Mouse (Mus musculus) stomach, embryonic 14.5 days (tissue): ENCODE data around the gene Rasgef1b. TPM values are rescaled to one million over a fixed set of nuclear protein-coding genes. Genes with fewer than 3 reads are reported as not detected.

Experiments used
- ATAC-seq: fragments of 200-750 bp; cut with Nextera tagmentation; 2 replicates; pipeline ENCODE4 v1.8.0; 2017; ENCODE audit warnings: low read depth, moderate TSS enrichment; ENCODE audit not compliant: insufficient number of reproducible peaks, insufficient read depth, low FRiP score
- H3K27ac ChIP-seq: fragments of 300-500 bp; sonication (generic); 2 replicates; pipeline ENCODE4 v1.5.1; 2014; ENCODE audit warnings: mild to moderate bottlenecking, low read length, moderate library complexity, mixed read lengths
- H3K27me3 ChIP-seq: fragments of 300-500 bp; sonication (generic); 2 replicates; pipeline ENCODE4 v1.6.1; 2014; ENCODE audit warnings: low read length, control low read depth, mixed read lengths; ENCODE audit not compliant: control insufficient read depth, insufficient read depth
- H3K36me3 ChIP-seq: fragments of 300-500 bp; sonication (generic); 2 replicates; pipeline ENCODE4 v1.6.1; 2014; ENCODE audit warnings: mild to moderate bottlenecking, control low read depth, low read length, moderate library complexity, mixed read lengths; ENCODE audit not compliant: control insufficient read depth, insufficient read depth
- H3K4me1 ChIP-seq: fragments of 300-500 bp; sonication (generic); 2 replicates; pipeline ENCODE4 v1.6.1; 2014; ENCODE audit warnings: low read length, control low read depth, mixed read lengths; ENCODE audit not compliant: control insufficient read depth, insufficient read depth
- H3K4me2 ChIP-seq: fragments of 300-500 bp; sonication (generic); replicated peaks from 2 replicates; pipeline ENCODE4 v1.6.1; 2014; ENCODE audit warnings: low read depth, low read length, control low read depth
- H3K4me3 ChIP-seq: fragments of 300-500 bp; sonication (generic); 2 replicates; pipeline ENCODE4 v1.5.1; 2014; ENCODE audit warnings: low read depth, low read length, control low read depth
- H3K9ac ChIP-seq: fragments of 300-500 bp; sonication (generic); replicated peaks from 2 replicates; pipeline ENCODE4 v1.6.1; 2014; ENCODE audit warnings: low read depth, mild to moderate bottlenecking, control low read depth, low read length, moderate library complexity, mixed read lengths
- H3K9me3 ChIP-seq: fragments of 300-500 bp; sonication (generic); 2 replicates; pipeline ENCODE4 v1.6.1; 2016; ENCODE audit warnings: low read depth, low read length, control low read depth; ENCODE audit not compliant: control insufficient read depth
- WGBS: fragments of 180-500 bp; shearing (Covaris S2); extraction: QIAGEN DNeasy Blood & Tissue Kit; methylation state at CpG from one replicate; pipeline ENCODE4 v1.1.7; 2014; 5-methylcytosine and 5-hydroxymethylcytosine counted together
- polyA plus RNA-seq: library from polyadenylated mRNA; unstranded; fragments of >200 nt; fragmentation: Nextera tagmentation; extraction: Ambion mirVana; gene quantifications from 2 replicates; pipeline ENCODE4 v1.2.1, GENCODE M21; 2014

The Rasgef1b gene
- polyA plus RNA-seq, 1 experiment from 2014 or later, result 13.9 TPM

GRCm38 (mm10) chr5:99373570-99374151 lies 355.2 kb downstream of the Rasgef1b start:
- WGBS, result 52% methylated on average over 8 of the region's 8 CpGs
- Histone ChIP-seq H3K4me3 (no peak overlapping the region), H3K4me1 (no peaks in the 10 kb centered on the region), H3K4me2 (no peak overlapping the region), H3K27me3 (no peaks in the 10 kb centered on the region), H3K27ac (no peak overlapping the region), H3K9me3 (no peaks in the 10 kb centered on the region), H3K9ac (no peak overlapping the region), H3K36me3 (no peaks in the 10 kb centered on the region)
- no peak for ATAC-seq

- no peak overlapping the region for H3K4me2 ChIP-seq
- no peaks in the 10 kb centered on the region for H3K4me1 ChIP-seq
- no peak for ATAC-seq
- H3K36me3 ChIP-seq, result no peaks in the 10 kb centered on the region
- no peak overlapping the region for H3K4me3 ChIP-seq
- WGBS, result 31% methylated on average over 5 of the region's 5 CpGs
- H3K27me3 ChIP-seq, result no peaks in the 10 kb centered on the region
- no peak overlapping the region for H3K27ac ChIP-seq
- H3K9me3 ChIP-seq, result no peaks in the 10 kb centered on the region
- H3K9ac ChIP-seq, result no peak overlapping the region
Measured at GRCm38 (mm10) chr5:99370636-99371035, 358.2 kb downstream of the Rasgef1b start.

- H3K27me3 ChIP-seq, result no peaks in the 10 kb centered on the region
- H3K36me3 ChIP-seq, result no peaks in the 10 kb centered on the region
- H3K4me3 ChIP-seq, result no peak overlapping the region
- no peak overlapping the region for H3K9ac ChIP-seq
- H3K4me2 ChIP-seq, result no peak overlapping the region
- no peak overlapping the region for H3K27ac ChIP-seq
- no peaks in the 10 kb centered on the region for H3K4me1 ChIP-seq
- H3K9me3 ChIP-seq, result no peaks in the 10 kb centered on the region
- 82% methylated on average over 6 of the region's 6 CpGs for WGBS
- no peak for ATAC-seq
Measured at GRCm38 (mm10) chr5:99369256-99369655, 359.6 kb downstream of the Rasgef1b start.

GRCm38 (mm10) chr5:99368615-99369014 lies 360.2 kb downstream of the Rasgef1b start:
- no peaks in the 10 kb centered on the region for H3K36me3 ChIP-seq
- no peak for ATAC-seq
- no peak overlapping the region for H3K9ac ChIP-seq
- H3K27ac ChIP-seq, result no peak overlapping the region
- no peak overlapping the region for H3K4me2 ChIP-seq
- H3K4me3 ChIP-seq, result no peak overlapping the region
- H3K9me3 ChIP-seq, result no peaks in the 10 kb centered on the region
- H3K4me1 ChIP-seq, result no peaks in the 10 kb centered on the region
- 94% methylated on average over 1 of the region's 1 CpGs for WGBS
- no peaks in the 10 kb centered on the region for H3K27me3 ChIP-seq

GRCm38 (mm10) chr5:99360531-99360930 lies 368.3 kb downstream of the Rasgef1b start:
- no peak for ATAC-seq

GRCm38 (mm10) chr5:99359251-99359650 lies 369.6 kb downstream of the Rasgef1b start:
- ATAC-seq, result no peak
- H3K9ac ChIP-seq, result no peak overlapping the region
- 84% methylated on average over 5 of the region's 5 CpGs for WGBS
- no peaks in the 10 kb centered on the region for H3K36me3 ChIP-seq
- H3K27me3 ChIP-seq, result no peaks in the 10 kb centered on the region
- H3K4me3 ChIP-seq, result no peak overlapping the region
- no peaks in the 10 kb centered on the region for H3K9me3 ChIP-seq
- no peak overlapping the region for H3K4me2 ChIP-seq
- H3K4me1 ChIP-seq, result peaks cover 7% of the 10 kb centered on the region; the same call in 1 of the 2 replicates
- no peak overlapping the region for H3K27ac ChIP-seq

More at GRCm38 (mm10) chr5:99360531-99360930, 368.3 kb downstream of the Rasgef1b start:
- 65% methylated on average over 3 of the region's 3 CpGs for WGBS
- H3K4me2 ChIP-seq, result no peak overlapping the region
- H3K27ac ChIP-seq, result no peak overlapping the region
- no peak overlapping the region for H3K9ac ChIP-seq
- H3K4me1 ChIP-seq, result no peaks in the 10 kb centered on the region
- no peaks in the 10 kb centered on the region for H3K27me3 ChIP-seq
- H3K4me3 ChIP-seq, result no peak overlapping the region
- H3K36me3 ChIP-seq, result no peaks in the 10 kb centered on the region
- H3K9me3 ChIP-seq, result no peaks in the 10 kb centered on the region

- no peak overlapping the region for H3K4me2 ChIP-seq
- peak; percentile 56; the same call in 1 of the 2 replicates for ATAC-seq
- H3K4me1 ChIP-seq, result peaks cover 7% of the 10 kb centered on the region; the same call in 1 of the 2 replicates
- no peak overlapping the region for H3K9ac ChIP-seq
- WGBS, result 29% methylated on average over 5 of the region's 5 CpGs
- no peaks in the 10 kb centered on the region for H3K27me3 ChIP-seq
- H3K4me3 ChIP-seq, result no peak overlapping the region
- peak overlapping the region; percentile 33; the same call in 1 of the 2 replicates for H3K27ac ChIP-seq
- no peaks in the 10 kb centered on the region for H3K36me3 ChIP-seq
- H3K9me3 ChIP-seq, result no peaks in the 10 kb centered on the region
Measured at GRCm38 (mm10) chr5:99354640-99355132, 374.2 kb downstream of the Rasgef1b start.

- no peaks in the 10 kb centered on the region for H3K9me3 ChIP-seq
- no peak overlapping the region for H3K27ac ChIP-seq
- H3K4me1 ChIP-seq, result peaks cover 5% of the 10 kb centered on the region; the same call in 1 of the 2 replicates
- no peak for ATAC-seq
- WGBS, result 68% methylated on average over 4 of the region's 4 CpGs
- no peak overlapping the region for H3K9ac ChIP-seq
- no peaks in the 10 kb centered on the region for H3K36me3 ChIP-seq
- H3K4me2 ChIP-seq, result no peak overlapping the region
- no peaks in the 10 kb centered on the region for H3K27me3 ChIP-seq
- H3K4me3 ChIP-seq, result no peak overlapping the region
Measured at GRCm38 (mm10) chr5:99350030-99350429, 378.8 kb downstream of the Rasgef1b start.
